Mouse (Mus musculus) limb, embryonic 14.5 days (tissue): ENCODE measurements around the gene Itgb7. TPM values are rescaled to one million over a fixed set of nuclear protein-coding genes. Genes with fewer than 3 reads are reported as not detected.

Source experiments
- ATAC-seq: fragments of 200-750 bp; cut with Nextera tagmentation; 2 replicates; pipeline ENCODE4 v1.8.0; 2017; ENCODE audit warnings: low read depth, moderate number of reproducible peaks, moderate TSS enrichment; ENCODE audit not compliant: low FRiP score
- DNase-seq: peaks from one replicate; pipeline ENCODE4 v3.0.0-alpha.2; 2015; ENCODE audit warnings: low spot score
- H3K27ac ChIP-seq: fragments of 300-500 bp; sonication (generic); replicated peaks from 2 replicates; pipeline ENCODE4 v1.5.1; 2014; ENCODE audit warnings: low read depth, mild to moderate bottlenecking, low read length, moderate library complexity, mixed read lengths
- H3K27me3 ChIP-seq: fragments of 300-500 bp; sonication (generic); 2 replicates; pipeline ENCODE4 v1.6.1; 2014; ENCODE audit warnings: low read length, mixed read lengths; ENCODE audit not compliant: control insufficient read depth, insufficient read depth
- H3K36me3 ChIP-seq: fragments of 300-500 bp; sonication (generic); 2 replicates; pipeline ENCODE4 v1.6.1; 2014; ENCODE audit warnings: mild to moderate bottlenecking, low read length, moderate library complexity, mixed read lengths; ENCODE audit not compliant: control insufficient read depth, insufficient read depth
- H3K4me1 ChIP-seq: fragments of 300-500 bp; sonication (generic); 2 replicates; pipeline ENCODE4 v1.6.1; 2014; ENCODE audit warnings: antibody characterized with exemption, low read length, mixed read lengths; ENCODE audit not compliant: control insufficient read depth, insufficient read depth
- H3K4me2 ChIP-seq: fragments of 300-500 bp; sonication (generic); replicated peaks from 2 replicates; pipeline ENCODE4 v1.6.1; 2014; ENCODE audit warnings: low read depth, mild to moderate bottlenecking, low read length, moderate library complexity; ENCODE audit not compliant: severe bottlenecking
- H3K4me3 ChIP-seq: fragments of 300-500 bp; sonication (generic); replicated peaks from 2 replicates; pipeline ENCODE4 v1.5.1; 2014; ENCODE audit warnings: low read length
- H3K9ac ChIP-seq: fragments of 300-500 bp; sonication (generic); 2 replicates; pipeline ENCODE4 v1.6.1; 2014; ENCODE audit warnings: mild to moderate bottlenecking, low read depth, low read length, moderate library complexity; ENCODE audit not compliant: severe bottlenecking
- H3K9me3 ChIP-seq: fragments of 300-500 bp; sonication (generic); 2 replicates; pipeline ENCODE4 v1.6.1; 2016; ENCODE audit warnings: low read length; ENCODE audit not compliant: control insufficient read depth
- POLR2A ChIP-seq: fragments of 200-500 bp; IDR thresholded peaks from 2 replicates; pipeline ENCODE4 v1.8.0; 2012; ENCODE audit warnings: inconsistent platforms, mild to moderate bottlenecking, moderate library complexity, borderline replicate concordance; ENCODE audit not compliant: insufficient read depth, insufficient read length; ENCODE audit errors: extremely low read depth
- WGBS: fragments of 180-500 bp; shearing (Covaris S2); extraction: QIAGEN DNeasy Blood & Tissue Kit; methylation state at CpG from one replicate; pipeline ENCODE4 v1.1.7; 2014; 5-methylcytosine and 5-hydroxymethylcytosine counted together
- polyA plus RNA-seq, 2 experiments: library from polyadenylated mRNA; depleted of rRNA in 1 of 2; stranded (reverse) in 1 of 2; unstranded in 1 of 2; fragments of >200 nt; fragmentation: Nextera tagmentation in 1 of 2; extraction: Ambion mirVana in 1 of 2; gene quantifications; 2 replicates each; pipeline versions ENCODE4 v1.2.1 to v1.2.3; 2012 to 2014

Itgb7 gene
- polyA plus RNA-seq, 2 experiments, result 2.7 to 4.2 TPM

DNA sequence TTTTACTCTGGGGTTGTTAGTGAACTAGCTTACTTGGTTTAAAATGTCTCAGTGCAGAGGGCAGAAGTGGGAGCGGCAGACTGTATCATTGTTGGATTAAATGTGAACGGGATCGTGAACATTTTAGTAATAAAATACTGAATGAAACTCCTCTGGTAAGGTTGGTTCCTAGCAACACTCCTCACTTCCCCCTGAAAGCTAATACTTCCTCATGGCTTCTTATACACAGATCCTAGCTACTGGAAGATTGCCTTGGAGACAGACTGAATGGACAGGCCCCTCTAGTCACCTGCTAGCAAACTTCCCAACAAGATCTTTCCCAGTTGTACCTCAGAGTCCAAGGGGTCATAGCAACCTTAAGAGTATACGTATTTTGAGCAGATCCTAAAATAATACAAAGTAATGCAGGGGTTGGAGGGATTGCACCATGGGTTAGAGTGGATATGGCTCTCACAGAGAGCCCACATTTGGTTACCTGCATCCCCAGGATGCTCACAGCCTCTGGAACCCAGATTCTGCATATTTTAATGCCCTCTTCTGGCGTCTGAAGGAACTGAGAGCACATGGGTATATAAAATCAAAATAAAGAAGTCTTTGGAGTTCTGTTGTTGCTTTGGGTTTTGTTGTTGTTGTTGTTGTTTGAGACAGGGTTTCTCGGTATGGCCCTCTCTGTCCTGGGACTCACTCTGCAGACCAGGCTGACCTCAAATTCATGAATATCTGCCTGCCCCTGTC lies 42.4 kb upstream of the Itgb7 start:
- H3K4me3 ChIP-seq, result no peak overlapping the region
- H3K27me3 ChIP-seq, result no peaks in the 10 kb centered on the region
- H3K4me2 ChIP-seq, result no peak overlapping the region
- ATAC-seq (no peak), DNase-seq (no peak)
- TF ChIP-seq POLR2A, result no peak
- H3K9ac ChIP-seq, result no peak overlapping the region
- H3K36me3 ChIP-seq, result no peaks in the 10 kb centered on the region
- H3K27ac ChIP-seq, result no peak overlapping the region
- H3K9me3 ChIP-seq, result no peaks in the 10 kb centered on the region
- H3K4me1 ChIP-seq, result peaks cover 15% of the 10 kb centered on the region; the same call in 1 of the 2 replicates
- WGBS, result 78% methylated on average over 6 of the region's 6 CpGs

DNA sequence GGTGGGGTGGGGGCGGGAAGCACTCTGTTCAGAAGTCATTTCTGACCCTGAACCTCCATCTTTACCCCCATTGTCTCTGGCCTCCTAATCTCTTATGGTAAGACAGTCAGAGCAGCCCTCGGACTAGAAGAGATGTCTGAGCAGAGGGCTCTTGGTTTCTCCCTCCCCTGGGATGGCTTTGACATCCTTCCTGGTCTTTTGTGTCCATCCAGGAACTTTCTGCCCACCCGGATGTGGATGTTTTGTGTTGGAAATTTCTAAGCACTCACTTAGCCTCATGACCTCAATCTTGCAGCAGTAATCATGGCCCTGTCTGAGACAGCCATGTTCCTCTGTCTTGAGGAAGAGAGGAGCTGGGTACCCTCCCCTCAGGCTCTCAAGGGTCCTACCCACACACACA lies 39.7 kb upstream of the Itgb7 start:
- peak overlapping the region; percentile 65; the same call in 1 of the 2 replicates for H3K4me2 ChIP-seq
- TF ChIP-seq POLR2A, result no peak
- no peaks in the 10 kb centered on the region for H3K36me3 ChIP-seq
- no peak overlapping the region for H3K27ac ChIP-seq
- H3K9me3 ChIP-seq, result no peaks in the 10 kb centered on the region
- 40% methylated on average over 3 of the region's 3 CpGs for WGBS
- ATAC-seq (no peak), DNase-seq (no peak)
- H3K4me3 ChIP-seq, result peak overlapping the region; percentile 32; the same call in 1 of the 2 replicates
- no peaks in the 10 kb centered on the region for H3K27me3 ChIP-seq
- peaks cover 12% of the 10 kb centered on the region; the same call in 1 of the 2 replicates for H3K4me1 ChIP-seq
- no peak overlapping the region for H3K9ac ChIP-seq

DNA sequence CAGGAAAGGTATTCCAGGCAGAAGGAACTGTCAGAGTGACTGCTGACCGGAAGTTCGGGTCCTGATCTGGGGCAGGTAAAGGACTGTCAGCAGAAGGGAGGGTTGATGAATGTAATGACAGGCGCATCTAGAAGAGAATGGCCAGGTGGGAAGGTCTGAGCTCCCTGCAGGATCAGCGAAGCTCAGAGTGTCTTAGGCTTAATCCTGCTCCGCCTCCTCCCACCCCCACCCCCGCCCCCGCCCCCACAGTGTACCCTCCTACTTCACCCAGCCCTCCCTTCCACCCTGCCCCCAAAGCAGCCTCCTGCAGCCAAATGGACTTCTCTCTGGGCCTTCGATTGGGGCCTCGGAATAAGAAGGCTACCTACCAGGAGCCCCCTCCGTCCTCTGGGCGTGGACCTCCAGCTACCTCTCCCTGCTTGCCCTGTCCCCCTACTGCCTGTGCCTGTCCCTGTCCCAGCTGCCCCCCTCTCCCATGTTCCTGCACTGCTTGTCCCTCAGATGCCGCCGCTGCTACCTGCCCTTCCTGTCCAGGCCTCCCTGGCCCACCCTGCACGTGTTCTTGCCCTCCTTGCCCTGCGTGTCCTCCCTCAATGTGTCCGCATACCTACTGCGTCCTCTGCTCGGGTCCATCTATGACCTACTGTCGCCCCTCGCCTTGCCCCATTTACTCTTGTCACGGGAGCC lies 38.7 kb upstream of the Itgb7 start, which contains the start of gene Gm9918:
Gm9918 (plus strand) TSS at position 290 of the 687 bp plus-strand sequence.
- 10% methylated on average over 19 of the region's 21 CpGs for WGBS
- Histone ChIP-seq H3K27ac (no peak within 1 kb of the TSS), H3K4me3 (peak within 1 kb of the TSS; percentile 32), H3K4me1 (peaks cover 12% of the 10 kb centered on the region; the same call in 1 of the 2 replicates), H3K36me3 (no peaks in the 10 kb centered on the region), H3K4me2 (peak within 1 kb of the TSS; percentile 65), H3K27me3 (no peaks in the 10 kb centered on the region), H3K9me3 (no peaks in the 10 kb centered on the region), H3K9ac (peak within 1 kb of the TSS; percentile 52)
- no peak for TF ChIP-seq POLR2A
- no peak for DNase-seq
- ATAC-seq, result peak; percentile 15; the same call in 1 of the 2 replicates

DNA sequence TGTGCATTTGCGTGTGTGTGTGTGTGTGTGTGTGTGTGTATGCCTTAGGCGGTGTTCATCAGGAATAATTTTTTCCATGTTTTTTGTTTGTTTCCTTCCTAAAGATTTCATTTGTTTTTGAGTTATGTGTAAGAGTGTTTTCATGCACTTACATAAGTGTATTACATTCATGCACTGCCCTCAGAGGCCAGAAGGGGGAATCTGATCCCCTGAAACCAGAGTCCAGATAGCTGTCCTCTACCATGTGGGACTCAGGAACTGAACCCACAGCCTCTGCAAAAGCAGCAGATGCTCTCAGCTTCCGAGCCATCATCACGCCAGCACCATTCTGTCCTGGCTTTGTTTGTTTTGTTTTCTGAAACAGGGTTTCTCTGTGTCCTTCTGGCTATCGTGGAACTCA lies 33.8 kb upstream of the Itgb7 start:
- Histone ChIP-seq H3K4me2 (no peak overlapping the region), H3K4me3 (no peak overlapping the region), H3K36me3 (no peaks in the 10 kb centered on the region), H3K4me1 (peaks cover 15% of the 10 kb centered on the region; the same call in 1 of the 2 replicates), H3K27ac (no peak overlapping the region), H3K9ac (no peak overlapping the region), H3K27me3 (no peaks in the 10 kb centered on the region), H3K9me3 (no peaks in the 10 kb centered on the region)
- ATAC-seq (no peak), DNase-seq (no peak)
- no peak for TF ChIP-seq POLR2A
- WGBS, result 84% methylated on average over 5 of the region's 5 CpGs

DNA sequence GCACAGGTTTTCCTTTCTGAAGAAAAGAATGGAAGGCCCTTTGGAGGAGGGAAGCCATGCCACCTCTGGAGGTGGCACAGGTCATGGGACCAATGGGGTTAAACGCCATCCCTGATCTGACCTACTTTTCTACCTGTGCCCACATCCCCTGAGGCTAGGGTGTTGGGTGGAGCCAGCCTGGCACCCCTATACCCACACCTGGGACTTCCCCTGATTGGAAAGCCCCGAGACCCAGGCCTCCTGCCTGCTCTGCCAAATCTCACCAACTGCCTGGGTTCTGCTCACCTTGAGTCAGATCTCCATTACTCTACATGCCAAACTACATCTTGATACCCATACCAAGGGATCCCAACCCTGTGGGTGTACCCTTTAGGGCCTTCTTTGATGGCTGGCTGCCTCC lies 31.3 kb upstream of the Itgb7 start:
- TF ChIP-seq POLR2A, result no peak
- H3K4me1 ChIP-seq, result peaks cover 34% of the 10 kb centered on the region
- DNase-seq (no peak), ATAC-seq (no peak)
- H3K36me3 ChIP-seq, result no peaks in the 10 kb centered on the region
- H3K27ac ChIP-seq, result no peak overlapping the region
- H3K27me3 ChIP-seq, result no peaks in the 10 kb centered on the region
- H3K4me3 ChIP-seq, result no peak overlapping the region
- H3K4me2 ChIP-seq, result no peak overlapping the region
- H3K9ac ChIP-seq, result no peak overlapping the region
- no peaks in the 10 kb centered on the region for H3K9me3 ChIP-seq
- 66% methylated on average over 2 of the region's 2 CpGs for WGBS
